Mouse (Mus musculus) cortical plate, adult 2 months (tissue): ENCODE results near the gene Dtnb. TPM values are rescaled to one million over a fixed set of nuclear protein-coding genes. Genes with fewer than 3 reads are reported as not detected.

Experiments used
- H3K27ac ChIP-seq: fragments of 200-500 bp; 2 replicates; pipeline ENCODE4 v1.5.1; 2012; ENCODE audit warnings: low read length, control low read depth, inconsistent platforms; ENCODE audit not compliant: insufficient read depth
- H3K4me1 ChIP-seq: fragments of 200-500 bp; 2 replicates; pipeline ENCODE4 v1.6.1; 2011; ENCODE audit warnings: low read length; ENCODE audit not compliant: control insufficient read depth, insufficient read depth
- H3K4me3 ChIP-seq: fragments of 200-500 bp; 2 replicates; pipeline ENCODE4 v1.5.1; 2011; ENCODE audit warnings: mild to moderate bottlenecking, low read length, control low read depth; ENCODE audit not compliant: insufficient read depth
- CTCF ChIP-seq: fragments of 200-500 bp; IDR thresholded peaks from 2 replicates; pipeline ENCODE4 v1.5.1; 2011; ENCODE audit warnings: mild to moderate bottlenecking, control low read depth, low read length; ENCODE audit not compliant: insufficient read depth; ENCODE audit errors: extremely low read depth
- POLR2A ChIP-seq: fragments of 200-500 bp; IDR thresholded peaks from 2 replicates; pipeline ENCODE4 v1.6.1; 2011; ENCODE audit warnings: mild to moderate bottlenecking, low read length, control low read depth; ENCODE audit not compliant: insufficient read depth; ENCODE audit errors: extremely low read depth
- polyA plus RNA-seq: library from polyadenylated mRNA; depleted of rRNA; stranded (reverse); fragments of >200 nt; gene quantifications from 2 replicates; pipeline ENCODE4 v1.2.3, GENCODE M21; 2012; rRNA removed

Gene Dtnb
- polyA plus RNA-seq, 1 experiment: 134 TPM

- TF ChIP-seq CTCF: no peak
- TF ChIP-seq POLR2A: no peak
- peak overlapping the region; percentile 6; the same call in 1 of the 2 replicates for H3K27ac ChIP-seq
- no peak overlapping the region for H3K4me3 ChIP-seq
- peaks cover 23% of the 10 kb centered on the region for H3K4me1 ChIP-seq
Observed at GRCm38 (mm10) chr12:3817033-3817432, 244.9 kb downstream of the Dtnb start.

- H3K4me3 ChIP-seq: no peak overlapping the region
- peak overlapping the region; percentile 38; the same call in 1 of the 2 replicates for H3K27ac ChIP-seq
- peaks cover 23% of the 10 kb centered on the region for H3K4me1 ChIP-seq
- TF ChIP-seq CTCF (no peak), POLR2A (no peak)
Observed at GRCm38 (mm10) chr12:3817566-3817965, 245.4 kb downstream of the Dtnb start.

DNA sequence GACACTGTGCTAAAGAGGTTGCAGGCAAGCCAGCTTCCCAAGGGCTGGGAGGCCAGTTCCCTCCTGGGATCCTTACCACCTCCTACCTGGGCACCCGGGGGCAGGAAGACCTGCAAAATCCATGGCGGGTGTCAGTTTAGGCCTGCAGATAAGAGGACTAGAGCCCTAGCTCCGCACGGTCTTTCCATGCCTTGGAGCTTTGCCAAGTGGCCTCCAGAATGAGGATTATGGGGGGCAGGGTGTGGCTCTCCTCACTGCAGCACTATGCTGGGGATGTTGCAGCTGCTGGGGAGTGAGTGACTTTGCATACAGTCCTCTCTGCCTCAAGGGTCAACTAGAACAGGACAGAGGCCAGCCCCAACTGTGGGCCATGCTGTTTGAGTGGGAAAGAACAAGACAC, 247.7 kb downstream of the Dtnb start:
- no peak for TF ChIP-seq POLR2A
- TF ChIP-seq CTCF: no peak
- Histone ChIP-seq H3K4me1 (peaks cover 32% of the 10 kb centered on the region), H3K4me3 (no peak overlapping the region), H3K27ac (no peak overlapping the region)

- peaks cover 17% of the 10 kb centered on the region for H3K4me1 ChIP-seq
- H3K27ac ChIP-seq: no peak overlapping the region; the same call in 1 of the 2 replicates
- no peak overlapping the region for H3K4me3 ChIP-seq
- no peak for TF ChIP-seq CTCF
- no peak for TF ChIP-seq POLR2A
Observed at GRCm38 (mm10) chr12:3823408-3823807, 251.2 kb downstream of the Dtnb start.

DNA sequence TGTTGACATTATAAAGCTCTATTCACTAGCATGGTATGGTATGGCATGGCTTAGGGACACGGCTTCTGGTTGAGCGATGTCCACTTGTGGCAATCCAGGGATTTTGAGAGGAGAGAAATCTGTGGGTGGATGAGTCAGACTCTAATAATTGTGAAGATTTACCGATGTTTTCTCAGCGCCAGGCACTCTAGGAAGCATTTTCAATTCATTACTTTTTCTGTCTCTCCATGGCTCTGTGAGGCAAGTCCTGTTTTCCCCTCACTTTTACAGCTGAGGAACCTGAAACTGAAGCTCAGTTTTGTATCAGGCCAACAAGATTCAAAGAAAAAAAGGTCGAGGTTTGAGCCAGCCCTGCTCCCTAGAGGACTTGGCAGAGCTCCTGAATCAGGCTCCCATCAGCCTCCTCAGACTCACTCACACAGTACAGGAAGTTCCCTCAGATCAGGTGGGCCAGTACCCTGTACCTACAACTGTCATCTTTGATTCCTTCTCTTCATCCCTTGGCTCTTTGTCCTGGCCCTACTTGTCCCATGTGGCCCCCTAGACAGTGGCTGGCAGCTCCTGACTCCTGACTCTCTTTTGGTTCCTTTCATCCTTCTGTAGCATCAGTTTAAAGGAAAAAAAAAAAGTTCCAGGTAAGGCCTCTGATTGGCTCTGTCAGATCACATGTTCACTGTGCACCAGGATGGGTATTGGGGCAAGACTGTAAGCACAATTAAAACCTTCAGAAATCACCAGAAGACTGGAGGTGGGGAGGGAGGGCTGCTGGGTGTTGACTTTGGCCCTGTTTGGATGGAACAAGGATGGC, 252.9 kb downstream of the Dtnb start:
- H3K4me3 ChIP-seq: no peak overlapping the region
- peaks cover 15% of the 10 kb centered on the region for H3K4me1 ChIP-seq
- no peak overlapping the region for H3K27ac ChIP-seq
- TF ChIP-seq POLR2A (no peak), CTCF (no peak)

DNA sequence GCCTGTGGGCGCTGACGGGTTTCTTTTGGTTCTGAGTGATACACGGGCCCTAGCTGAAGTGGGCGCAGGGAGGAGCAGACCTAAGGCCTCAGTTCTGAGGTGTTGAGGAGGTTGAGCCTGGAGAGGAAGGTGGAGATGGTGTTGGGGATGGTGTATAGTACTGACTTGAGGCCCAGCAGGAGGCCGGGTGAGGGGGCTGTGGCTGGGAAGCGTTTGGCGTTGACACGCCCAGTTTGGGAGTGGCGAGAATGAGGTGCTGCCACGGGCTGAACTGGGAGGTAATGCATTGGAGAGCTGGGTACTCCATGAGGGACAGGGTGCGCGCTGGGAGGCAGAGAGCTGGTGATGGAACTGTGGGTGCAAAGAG, 253.5 kb downstream of the Dtnb start:
- Histone ChIP-seq H3K4me3 (no peak overlapping the region), H3K4me1 (peaks cover 15% of the 10 kb centered on the region), H3K27ac (no peak overlapping the region)
- TF ChIP-seq POLR2A (no peak), CTCF (no peak)

DNA sequence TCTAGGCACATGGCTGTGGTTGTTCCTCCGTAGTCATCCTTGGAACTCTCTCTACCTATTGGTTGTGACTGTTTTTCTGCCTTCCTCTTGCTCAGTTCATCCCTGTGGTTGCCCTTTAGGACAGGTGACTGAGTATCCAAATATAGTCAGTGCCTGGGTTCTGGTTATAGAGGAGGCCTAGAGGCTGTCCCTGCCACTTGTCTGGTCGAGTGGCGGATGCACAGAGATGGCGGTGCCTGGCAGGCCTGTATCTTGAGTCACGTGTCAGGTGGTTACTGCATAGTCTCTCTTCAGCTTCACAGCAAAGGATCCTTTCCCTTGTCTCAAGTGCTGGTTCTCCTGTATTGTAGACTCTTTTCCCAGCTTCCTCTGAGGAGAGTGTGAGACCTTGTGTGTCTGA, 255.6 kb downstream of the Dtnb start:
- TF ChIP-seq CTCF (no peak), POLR2A (no peak)
- Histone ChIP-seq H3K27ac (no peak overlapping the region), H3K4me3 (no peak overlapping the region), H3K4me1 (peaks cover 24% of the 10 kb centered on the region)

Other genes starting within 250 kb of the Dtnb start
- gene Kif3c, start 207.2 kb upstream of the Dtnb start, polyA plus RNA-seq: 123 and 130 TPM in 2 replicates
- 10.2 and 11.0 TPM in 2 replicates for gene Asxl2, start 145.5 kb upstream of the Dtnb start, polyA plus RNA-seq
- 38.2 and 38.3 TPM in 2 replicates for gene Dnmt3a, start 233.6 kb downstream of the Dtnb start, polyA plus RNA-seq